Mouse (Mus musculus): Measurements from ENCODE around the gene Dusp1. TPM values are rescaled to one million over a fixed set of nuclear protein-coding genes. Genes with fewer than 3 reads are reported as not detected.

Dusp1 gene
- total and polyA plus RNA-seq, 3 experiments: 33.5 to 80.9 (median 67.7) TPM

DNA sequence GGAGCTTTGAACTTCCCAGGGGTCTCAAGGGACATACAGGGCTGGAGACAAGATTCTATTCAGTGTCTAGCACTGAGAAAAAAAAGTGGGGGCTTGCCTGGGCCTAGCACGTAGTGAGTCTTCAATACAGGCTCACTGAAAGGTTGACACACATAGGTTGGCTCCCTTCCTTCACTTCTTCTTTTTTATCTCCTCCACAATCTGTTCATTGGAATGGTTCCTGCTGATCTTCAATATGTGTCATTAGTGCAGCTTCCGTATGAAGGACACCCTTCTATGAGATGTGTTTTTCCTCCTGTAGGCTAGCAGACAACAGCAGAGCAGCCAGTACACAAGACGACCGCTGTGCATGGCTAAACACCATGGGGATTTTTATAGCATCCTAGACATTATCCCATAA is 37.1 kb downstream of the Dusp1 start:
- DNase-seq: no peak

DNA sequence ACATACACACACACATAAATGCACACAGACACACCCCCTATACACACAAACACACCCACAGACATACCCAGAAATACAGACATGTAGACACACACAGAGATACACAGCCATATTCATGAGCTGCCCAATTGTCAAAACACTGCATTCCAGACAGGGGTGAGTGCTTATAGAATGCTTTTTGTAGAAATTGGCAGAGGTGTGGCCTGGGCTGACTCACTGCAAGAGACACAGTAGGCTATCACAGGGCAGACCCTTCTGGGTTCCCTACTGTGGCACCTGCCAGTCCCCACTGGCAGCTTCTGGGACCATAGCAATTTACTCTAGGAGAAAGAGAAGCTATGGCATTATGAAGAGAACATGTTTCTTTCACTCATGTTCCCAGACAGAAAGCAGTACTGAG is 37.6 kb downstream of the Dusp1 start:
- no peak for DNase-seq

DNA sequence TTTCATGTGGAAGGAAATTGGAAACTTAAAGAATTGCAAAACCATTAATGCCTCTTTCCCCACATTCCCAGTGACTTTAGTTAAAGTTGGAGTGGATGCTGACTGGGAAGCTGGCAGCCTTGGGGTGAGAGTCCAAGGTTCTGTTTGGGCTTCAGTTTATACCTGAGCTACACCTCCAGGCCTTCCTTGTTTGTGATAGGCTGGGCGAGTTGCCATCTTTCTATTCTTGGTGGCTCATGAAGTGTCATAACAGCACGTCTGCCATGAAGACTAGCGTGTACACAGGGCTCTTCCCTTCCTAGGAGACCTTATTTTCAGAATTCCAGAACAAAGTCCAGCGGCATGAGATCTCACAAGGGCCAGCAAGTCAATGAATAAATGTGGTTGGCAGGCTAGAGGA is 39.2 kb downstream of the Dusp1 start:
- no peak for DNase-seq

DNA sequence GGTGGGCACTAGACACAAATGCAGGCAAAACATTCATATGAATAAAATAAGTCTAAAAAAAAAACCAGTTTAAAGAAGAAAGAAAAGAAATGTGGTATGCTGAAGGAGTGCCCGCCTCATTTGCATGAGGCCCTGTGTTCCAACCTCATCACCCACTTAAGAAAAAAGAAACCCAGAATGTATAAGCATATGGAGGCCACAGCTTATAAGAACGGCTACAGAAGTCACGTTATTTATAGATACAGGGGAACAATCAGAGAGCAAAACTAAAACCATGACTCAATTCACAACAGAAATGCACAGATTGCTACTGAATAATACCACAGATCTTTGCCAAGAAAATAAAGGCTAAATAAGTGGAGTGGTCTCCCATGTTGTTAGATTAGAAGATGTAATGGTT is 43.6 kb downstream of the Dusp1 start:
- no peak for DNase-seq

DNA sequence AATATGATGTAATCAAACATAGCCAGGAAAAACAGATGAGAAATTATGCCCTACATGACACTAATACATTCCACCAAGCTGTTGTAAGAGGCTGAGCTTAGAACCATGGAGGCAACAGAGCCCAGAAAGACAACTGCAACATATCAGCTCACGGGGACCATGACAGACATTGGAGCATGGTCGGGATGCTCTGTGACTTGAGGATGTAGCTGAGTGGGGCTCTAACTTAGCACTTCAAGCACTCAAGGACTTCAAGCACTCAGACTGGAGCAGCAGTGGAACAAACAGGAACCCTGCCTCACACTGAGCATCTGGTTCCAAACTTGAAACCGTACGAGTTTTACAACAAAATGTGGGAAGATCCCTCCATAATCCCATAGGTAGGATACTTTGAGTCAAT is 46.3 kb downstream of the Dusp1 start:
- no peak for DNase-seq

DNA sequence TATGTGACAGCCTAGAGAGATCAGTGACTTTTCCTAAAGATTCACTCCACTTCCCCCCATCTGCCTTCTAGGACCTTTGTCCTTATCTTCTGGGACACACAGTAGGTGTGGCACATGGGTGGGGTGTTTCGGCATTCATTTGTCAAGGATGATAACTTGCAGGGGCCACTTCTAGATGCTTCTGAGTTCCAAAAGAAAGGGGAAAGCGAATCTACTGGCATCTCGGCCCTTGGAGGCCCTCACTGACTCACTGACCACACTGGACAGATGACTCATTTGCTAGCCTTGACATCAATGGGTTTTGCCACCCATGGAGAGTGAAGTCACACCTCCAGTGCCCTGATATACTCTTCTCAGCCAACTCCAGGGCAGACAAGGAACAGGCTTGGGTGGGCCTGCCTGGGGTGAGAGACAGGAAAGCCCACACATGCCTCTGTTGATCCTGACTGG is 47.3 kb downstream of the Dusp1 start:
- DNase-seq: peak; percentile 90

DNA sequence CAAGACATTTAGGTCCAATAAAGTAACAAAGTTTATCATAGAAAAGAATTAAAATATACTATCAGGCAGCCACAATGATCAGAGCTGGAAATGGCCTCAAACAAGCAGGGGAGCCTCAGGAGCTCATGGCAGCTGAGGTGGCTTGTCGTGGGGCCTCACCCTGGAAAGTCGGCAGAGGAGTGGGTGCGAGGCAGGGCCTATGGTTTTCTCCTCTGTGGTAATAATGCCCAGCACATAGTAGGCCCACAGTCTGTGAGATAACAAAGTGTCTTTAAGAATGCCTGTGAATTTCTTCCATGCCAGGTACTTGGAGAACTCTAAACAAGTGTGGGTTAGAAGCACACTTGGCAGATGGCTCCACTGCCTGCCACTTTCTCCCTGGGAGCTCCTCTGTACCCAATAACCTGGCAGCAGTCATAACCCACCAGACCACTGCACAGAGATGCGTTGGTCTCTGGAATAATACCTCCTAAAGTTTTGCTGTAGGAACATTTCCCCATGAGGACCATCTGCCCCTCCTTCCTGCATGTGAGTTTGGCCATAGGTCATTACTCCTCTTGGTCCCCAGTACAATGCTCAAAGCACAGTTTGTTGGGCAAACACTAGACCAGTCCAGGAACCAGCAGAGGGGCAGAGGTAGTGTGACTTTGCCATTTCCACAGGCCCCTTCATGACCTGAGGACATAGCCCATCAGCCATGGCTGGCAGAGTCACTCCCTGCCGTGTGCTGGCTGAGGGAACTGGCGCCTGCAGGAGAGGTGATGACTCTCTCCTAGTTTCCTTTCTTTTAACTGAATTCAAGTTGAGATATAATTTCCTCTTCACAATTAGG is 48.3 kb downstream of the Dusp1 start:
- no peak for DNase-seq

DNA sequence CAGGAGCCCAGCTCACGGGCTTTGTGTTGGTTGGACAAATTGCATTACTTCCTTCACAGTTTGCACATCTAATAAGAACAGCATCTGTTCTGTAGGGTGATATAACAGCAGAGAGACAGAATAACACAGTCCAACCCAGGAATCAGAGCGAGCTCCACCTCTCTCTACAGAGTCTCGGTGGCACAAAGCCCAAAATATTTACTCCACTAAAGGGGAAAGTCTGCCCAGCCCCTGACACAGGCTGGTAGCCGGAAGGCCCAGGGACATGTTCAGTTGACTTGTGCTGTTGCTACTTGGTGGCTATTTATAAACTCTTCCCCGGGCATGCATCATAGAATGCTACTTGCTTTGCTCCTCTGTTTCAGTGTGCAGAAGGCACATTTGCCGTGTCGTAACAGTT is 49.0 kb downstream of the Dusp1 start:
- DNase-seq: no peak

DNA sequence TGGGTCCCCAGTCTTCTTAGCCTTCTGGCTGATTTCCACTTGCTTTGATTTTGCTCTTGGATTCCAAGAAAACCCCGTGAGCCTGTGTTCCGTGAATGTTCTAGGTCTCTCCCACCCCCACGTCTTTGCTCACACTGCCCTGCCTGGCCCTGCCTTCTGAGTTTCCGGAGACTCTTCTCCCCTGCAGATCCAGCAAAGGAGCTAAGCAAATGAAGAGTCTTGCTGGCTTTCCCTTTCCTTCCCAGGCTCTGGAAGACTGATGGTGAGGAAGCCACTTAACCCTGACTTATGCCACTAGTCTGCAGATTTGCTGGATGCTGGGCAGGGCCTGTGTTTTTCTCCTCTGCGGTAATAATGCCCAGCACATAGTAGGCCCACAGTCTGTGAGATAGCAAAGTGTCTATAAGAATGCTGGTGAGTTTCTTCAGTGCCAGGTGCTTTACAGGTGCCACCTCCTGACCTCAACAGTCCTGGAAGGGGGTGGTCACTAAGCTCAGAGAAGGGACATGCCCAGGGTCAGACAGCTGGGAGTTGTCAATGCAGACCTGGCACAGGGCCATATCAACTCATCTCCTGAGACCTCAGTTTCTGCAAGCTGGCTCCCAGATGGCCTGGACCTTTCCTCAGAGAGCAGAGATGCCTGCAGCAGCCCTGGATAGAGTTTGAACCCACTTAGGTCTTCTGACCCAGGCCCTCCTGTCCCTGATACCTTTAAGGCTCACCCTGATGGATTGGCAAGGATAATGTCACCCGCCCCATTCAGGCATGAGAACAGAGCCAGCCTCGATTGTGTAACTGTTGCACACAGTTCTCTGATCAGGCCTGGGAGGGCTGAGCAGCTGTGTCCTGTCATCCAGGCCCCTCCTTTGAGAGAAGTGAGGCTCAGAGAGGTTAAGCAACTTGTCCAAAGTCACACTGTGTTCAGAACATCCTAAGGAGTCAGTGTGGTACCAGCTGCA is 49.8 kb downstream of the Dusp1 start:
- peak; percentile 75 for DNase-seq

DNA sequence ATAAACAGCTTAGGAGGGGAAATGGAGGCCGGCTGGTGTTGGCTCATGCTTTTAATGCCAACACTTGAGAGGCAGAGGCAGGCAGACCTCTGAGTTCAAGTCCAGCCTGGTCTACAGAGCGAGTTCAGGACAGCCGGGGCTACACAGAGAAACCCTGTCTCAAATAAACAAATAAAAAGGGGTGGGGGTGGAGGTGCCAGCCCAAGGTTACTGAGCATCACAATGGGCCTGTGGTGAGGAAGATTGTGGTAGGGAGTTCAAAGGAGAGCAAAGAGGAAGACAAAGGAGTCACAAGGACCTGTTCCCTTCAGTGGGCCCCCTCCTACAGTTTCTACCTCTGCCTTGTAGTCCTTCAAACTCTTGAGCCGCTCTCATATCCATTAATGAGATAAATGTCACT is 50.7 kb downstream of the Dusp1 start:
- DNase-seq: no peak

DNA sequence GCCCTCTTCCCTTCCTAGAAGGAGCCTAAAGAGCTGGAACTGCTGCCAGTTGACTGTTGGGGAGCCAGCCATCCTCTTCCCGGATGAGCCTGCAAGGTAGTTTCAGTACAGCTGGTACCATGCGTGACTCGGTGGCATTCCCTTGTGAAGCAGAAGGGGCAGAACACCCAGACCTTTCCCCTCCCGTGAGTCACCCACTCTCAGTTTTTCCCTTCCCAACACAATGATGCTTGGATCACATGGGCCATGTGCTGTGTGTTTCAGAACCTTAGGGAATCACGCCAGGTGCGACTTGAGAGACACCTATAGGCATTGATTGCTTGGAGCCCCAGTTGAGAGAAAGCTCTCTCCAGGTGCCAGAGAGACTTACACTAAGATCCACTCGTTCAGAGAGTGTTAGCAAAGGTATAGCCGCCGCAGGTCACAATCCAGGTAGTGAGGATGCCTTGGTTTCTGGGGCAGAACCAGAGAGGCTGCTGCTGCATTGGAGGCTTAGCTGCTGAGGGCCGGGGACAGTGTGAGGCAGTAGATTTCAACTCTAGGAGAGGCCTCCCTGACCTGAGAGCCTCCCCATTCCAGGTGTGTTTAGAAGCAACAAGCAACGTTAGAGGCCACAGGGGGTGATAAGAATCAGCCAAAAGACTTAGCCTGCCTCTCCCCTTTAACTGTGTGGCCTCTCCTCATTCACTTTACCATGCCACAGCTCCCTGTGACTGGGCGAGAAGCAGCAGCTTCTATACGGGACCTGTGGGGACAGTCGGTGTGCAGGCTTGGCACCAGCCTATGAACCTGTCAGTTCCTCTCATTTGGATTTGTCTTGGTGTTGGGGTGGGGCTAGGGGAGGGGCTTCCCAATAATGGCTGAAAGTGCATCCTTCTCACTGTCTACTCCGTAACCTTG is 51.5 kb downstream of the Dusp1 start:
- no peak for DNase-seq

DNA sequence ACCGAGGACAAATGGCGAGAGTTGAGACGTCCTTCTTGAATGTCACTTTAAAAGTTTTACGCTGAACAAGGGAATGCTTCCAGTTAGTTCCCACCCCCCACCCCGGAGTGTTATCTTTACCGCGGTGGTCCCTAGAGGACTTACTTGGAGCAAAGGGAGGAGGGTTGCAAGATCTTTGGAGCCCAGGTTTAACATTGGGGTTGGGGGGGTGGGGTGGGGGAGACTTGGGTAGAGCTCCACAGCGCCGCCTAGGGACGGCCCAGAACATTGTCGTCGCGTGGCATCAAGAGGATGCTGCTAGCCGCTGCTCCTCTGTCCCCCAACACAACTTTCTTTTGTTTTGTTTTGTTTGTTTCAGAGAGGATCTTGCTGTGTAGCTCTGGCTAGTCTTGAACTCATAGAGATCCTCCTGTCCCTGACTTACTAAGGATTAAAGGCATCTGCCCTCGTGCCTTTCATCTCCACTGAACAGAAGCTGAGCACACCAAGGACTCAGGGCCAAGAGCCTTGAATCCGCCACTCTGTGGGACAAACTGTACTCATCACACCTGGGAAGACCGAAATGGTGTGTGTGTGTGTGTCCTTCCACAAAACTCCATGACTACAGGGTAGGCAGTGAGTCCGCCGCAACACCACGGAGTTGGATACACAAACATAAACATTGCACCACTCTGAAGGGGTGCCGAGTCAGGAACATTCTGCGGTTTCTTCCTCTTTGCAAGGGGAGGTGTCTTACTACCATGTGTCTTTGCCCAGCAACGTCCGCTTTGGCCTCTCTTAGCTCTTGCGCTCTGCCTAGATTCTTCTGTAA is 52.8 kb downstream of the Dusp1 start:
- DNase-seq: peak; percentile 80

DNA sequence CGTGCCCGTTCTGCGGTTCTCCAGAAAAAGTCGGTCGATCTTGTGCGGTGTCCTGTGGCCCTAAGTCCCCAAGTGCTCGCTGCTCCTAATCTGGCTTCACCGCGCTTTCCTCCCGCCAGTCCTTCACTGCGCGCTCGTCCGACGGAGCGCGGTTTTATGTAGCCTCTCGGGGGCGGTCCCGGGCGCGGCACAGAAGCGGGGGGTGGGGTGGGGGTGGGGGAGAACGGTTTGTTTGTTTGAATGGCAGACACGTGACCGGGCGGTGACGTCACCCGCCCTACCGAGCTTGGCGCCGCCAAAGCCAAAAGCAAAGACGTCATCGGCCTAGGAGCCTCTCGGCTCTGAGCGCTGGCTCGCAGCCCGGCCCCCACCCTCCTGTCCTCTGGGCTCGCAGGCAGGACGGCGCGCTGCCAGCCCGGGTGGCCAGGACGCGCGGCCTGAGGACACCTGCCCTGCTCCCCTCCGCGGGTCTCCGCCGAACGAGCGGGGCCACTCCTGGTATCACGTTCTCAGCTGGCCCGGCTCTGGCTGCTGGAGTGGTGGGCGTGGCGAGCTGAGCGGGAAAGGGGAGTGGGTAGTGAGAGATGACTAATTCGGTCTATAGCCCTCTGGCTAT is 53.5 kb downstream of the Dusp1 start:
- DNase-seq: peak; percentile 98

DNA sequence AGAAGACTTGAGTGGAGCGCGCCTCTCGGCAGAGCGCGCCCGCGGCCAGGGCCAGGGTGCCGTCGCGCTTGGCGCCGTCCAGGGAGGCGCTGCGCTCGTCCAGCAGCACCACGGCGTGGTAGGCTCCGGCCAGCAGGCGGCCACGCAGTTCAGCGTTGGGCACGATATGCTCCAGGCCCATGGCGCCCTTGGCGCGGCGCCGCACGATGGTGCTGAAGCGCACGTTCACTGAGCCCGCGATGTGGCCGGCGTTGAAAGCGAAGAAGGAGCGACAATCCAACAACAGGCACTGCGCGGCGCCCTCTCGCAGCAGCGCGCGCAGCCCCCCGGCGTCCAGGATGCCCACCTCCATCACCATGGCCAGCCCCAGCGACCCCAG is 54.0 kb downstream of the Dusp1 start:
- DNase-seq: peak; percentile 92

DNA sequence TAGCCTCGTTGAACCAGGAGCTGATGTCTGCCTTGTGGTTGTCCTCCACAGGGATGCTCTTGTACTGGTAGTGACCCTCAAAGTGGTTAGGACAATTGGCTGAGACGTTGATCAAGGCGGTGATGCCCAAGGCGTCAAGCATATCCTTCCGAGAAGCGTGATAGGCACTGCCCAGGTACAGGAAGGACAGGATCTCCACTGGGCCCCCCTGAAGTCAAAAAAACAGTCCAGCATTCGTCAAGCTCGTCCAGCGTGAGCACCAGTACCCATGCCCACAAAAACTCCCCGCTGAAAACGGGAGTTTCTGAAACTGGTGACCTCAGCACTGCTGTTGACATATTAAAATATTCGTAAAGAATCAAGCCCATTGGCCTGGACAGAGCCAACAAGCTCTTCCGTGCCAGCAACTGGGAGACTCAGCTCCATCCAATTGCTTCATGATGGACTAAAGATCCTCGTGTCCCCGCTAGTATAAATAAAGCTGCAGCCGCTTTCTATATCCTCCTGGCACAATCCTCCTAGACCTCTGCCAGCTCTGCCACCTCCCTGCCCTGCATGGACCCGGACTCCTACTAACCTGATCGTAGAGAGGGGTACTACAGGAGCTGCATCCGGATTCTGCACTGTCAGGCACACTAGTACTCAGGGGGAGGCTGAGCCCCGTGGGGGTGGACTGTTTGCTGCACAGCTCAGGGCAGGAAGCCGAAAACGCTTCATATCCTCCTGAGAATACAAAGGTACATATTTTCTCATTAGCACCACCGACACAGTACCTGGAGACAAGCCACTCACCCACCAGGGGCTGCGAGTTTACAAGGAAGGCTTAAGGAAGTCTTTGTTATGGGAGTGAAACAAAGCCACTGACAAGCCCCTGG is 54.7 kb downstream of the Dusp1 start:
- DNase-seq: peak; percentile 71

DNA sequence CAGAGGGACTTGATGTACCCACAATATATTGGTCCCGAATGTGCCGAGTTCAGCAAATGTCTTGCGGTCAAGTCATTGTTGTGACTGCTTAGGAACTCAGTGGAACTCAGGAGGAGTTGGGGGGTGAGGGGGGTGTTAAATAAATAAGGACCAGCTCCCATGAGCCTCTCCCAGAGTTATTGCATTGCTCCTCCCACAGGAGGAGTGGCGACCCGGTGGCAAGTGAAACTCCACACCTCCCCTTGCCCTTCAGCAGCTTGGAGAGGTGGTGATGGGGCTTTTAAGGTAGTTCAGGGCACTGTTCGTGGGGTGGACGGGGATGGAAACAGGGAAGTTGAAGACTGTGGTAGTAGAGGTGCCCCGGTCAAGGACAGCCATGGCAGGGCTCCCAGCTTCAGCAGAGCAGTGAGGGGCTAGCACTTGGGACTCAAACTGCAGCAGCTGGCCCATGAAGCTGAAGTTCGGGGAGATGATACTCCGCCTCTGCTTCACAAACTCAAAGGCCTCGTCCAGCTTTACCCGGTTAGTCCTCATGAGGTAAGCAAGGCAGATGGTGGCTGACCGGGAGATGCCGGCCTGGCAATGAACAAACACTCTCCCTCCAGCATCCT is 55.8 kb downstream of the Dusp1 start:
- DNase-seq: peak; percentile 76

DNA sequence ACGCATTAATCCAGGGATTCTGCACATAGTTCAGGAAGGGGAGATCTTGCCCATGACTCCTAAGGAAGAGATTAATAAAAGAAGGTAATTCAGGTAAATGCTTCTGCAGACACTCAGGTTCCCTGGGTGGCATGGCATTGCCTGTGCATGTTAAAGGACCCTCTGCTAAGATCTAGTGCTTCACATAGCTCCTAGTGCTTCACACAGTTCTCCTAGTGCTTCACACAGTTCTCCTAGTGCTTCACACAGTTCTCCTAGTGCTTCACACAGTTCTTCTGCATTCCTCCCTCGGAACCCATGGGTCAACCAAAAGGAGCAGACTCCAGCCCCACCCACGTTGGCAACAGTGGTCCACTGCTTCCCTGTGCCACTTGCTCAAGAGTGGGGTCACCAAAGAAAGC is 56.7 kb downstream of the Dusp1 start:
- DNase-seq: no peak

DNA sequence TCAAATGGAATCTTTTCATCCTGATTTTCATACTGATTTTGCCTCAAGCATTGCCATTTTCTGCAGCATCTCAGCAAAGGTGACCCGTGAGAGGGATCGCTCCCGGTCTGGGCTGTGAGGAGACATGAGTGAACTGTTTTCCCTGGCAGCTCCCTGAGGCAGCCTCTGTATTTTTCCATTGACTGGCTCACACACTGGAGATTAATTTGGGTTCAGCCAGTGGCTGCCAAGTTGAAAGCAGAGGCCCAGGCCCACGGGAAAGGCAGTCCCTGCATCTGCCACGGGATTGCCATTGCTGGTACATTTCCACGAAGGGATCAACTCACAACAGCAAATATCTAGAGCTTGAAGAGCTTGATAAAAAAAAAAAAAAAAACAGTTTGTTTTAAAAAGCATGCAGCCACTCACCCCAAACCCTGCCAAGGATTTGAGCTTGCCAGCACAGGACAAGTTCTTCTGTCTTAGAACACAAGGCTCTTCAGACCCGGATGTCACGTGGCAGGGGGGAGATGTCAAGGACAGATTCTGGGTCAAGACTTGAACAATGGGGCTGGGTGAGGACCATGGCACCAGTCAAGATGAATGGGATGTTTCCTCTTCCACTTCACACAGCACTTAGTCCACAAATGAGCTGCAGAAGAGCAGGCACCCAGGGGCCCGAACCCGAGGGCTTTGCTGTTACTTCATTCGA is 57.8 kb downstream of the Dusp1 start:
- DNase-seq: peak; percentile 89
